Mouse (Mus musculus): Measurements from ENCODE around the gene Arhgef7. TPM values are rescaled to one million over a fixed set of nuclear protein-coding genes. Genes with fewer than 3 reads are reported as not detected.

Arhgef7 gene
- polyA plus RNA-seq, 1 experiment from 2014 or later, result 45.7 TPM

DNA sequence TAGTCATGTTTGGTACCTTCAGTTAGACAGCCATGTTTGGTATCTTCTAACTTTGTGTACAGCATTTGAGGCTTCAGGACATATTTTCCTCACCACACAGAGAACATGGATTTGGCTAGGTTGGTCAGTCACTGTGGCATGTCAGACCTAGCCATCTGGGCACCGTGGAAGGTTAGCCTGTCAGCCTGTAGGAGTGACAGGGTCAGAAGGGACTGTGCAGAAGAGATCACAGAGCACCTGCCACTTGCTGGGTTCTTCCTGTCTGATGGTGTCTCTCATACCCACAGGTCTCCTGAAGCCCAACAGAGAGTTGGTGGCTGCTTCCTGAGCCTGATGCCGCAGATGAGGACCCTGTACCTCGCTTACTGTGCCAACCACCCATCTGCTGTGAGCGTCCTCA, 77.4 kb downstream of the Arhgef7 start:
- WGBS, result 94% methylated on average over 4 of the region's 4 CpGs
- H3K27me3 ChIP-seq (replicated peaks; ENCODE audit: control insufficient read depth, insufficient read depth, low read length), result no peaks in the 10 kb centered on the region
- H3K4me1 ChIP-seq (ENCODE audit: control insufficient read depth, insufficient read depth, low read length), result no peaks in the 10 kb centered on the region
- H3K4me2 ChIP-seq (ENCODE audit: low read depth, low read length), result no peak overlapping the region
- no peak overlapping the region for H3K27ac ChIP-seq (replicated peaks; ENCODE audit: low read depth, low read length)
- DNase-seq (ENCODE audit: low spot score) (no peak), ATAC-seq (ENCODE audit: low read depth) (no peak)
- H3K9ac ChIP-seq (ENCODE audit: low read depth, low read length), result no peak overlapping the region
- no peak overlapping the region for H3K4me3 ChIP-seq (ENCODE audit: low read depth, low read length)
- H3K9me3 ChIP-seq (ENCODE audit: control insufficient read depth, low read length), result no peaks in the 10 kb centered on the region
- H3K36me3 ChIP-seq (ENCODE audit: control insufficient read depth, insufficient read depth, low read length), result peaks cover 92% of the 10 kb centered on the region

DNA sequence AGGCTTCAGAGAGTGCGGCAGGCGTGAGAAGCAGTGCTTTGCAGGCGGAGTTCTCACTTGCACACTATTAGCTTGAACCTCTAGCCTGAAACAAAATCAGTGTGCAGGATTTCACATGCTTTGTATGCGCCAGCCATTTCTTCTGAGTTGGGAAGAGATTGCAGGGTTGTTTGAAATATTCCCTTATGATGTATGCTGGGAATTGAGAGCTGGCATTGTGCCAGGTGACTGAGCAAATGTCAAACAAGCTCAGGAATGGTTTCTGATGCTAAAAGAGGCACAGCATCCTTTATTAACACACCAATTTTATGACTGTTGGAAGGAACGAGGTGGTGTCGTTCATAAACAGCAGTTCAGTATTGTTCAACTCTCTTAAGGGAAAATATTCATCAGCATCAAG, 78.7 kb downstream of the Arhgef7 start:
- H3K9ac ChIP-seq (ENCODE audit: low read depth, low read length), result no peak overlapping the region
- no peaks in the 10 kb centered on the region for H3K9me3 ChIP-seq (ENCODE audit: control insufficient read depth, low read length)
- H3K4me2 ChIP-seq (ENCODE audit: low read depth, low read length), result no peak overlapping the region
- no peaks in the 10 kb centered on the region for H3K27me3 ChIP-seq (replicated peaks; ENCODE audit: control insufficient read depth, insufficient read depth, low read length)
- no peak overlapping the region for H3K4me3 ChIP-seq (ENCODE audit: low read depth, low read length)
- peaks cover 95% of the 10 kb centered on the region for H3K36me3 ChIP-seq (ENCODE audit: control insufficient read depth, insufficient read depth, low read length)
- ATAC-seq (ENCODE audit: low read depth), result no peak
- WGBS, result 72% methylated on average over 6 of the region's 6 CpGs
- no peak overlapping the region for H3K27ac ChIP-seq (replicated peaks; ENCODE audit: low read depth, low read length)
- H3K4me1 ChIP-seq (ENCODE audit: control insufficient read depth, insufficient read depth, low read length), result no peaks in the 10 kb centered on the region
- peak; percentile 32 for DNase-seq (ENCODE audit: low spot score)

DNA sequence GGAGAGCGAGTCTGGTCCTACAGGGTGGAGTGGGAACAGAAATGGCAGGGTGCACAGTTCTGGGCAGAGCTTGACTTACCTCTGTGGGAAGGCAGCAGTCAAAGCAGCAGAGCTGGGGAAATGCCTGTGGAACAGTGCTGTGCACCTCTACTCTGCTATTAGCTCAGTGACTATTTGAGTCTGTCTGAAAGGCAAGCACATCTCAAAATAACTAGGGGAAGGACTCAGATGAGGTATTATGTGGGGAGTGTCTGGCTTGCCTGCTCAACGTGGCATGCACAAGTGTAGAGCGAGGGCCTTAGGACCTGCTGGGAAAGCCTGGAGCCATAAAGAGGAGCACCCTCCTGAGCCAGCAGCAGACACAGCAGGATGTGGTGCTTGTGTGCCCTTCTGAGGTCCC, 79.8 kb downstream of the Arhgef7 start:
- no peaks in the 10 kb centered on the region for H3K4me1 ChIP-seq (ENCODE audit: control insufficient read depth, insufficient read depth, low read length)
- no peaks in the 10 kb centered on the region for H3K9me3 ChIP-seq (ENCODE audit: control insufficient read depth, low read length)
- H3K9ac ChIP-seq (ENCODE audit: low read depth, low read length), result no peak overlapping the region
- no peak for DNase-seq (ENCODE audit: low spot score)
- H3K4me2 ChIP-seq (ENCODE audit: low read depth, low read length), result no peak overlapping the region
- H3K27ac ChIP-seq (replicated peaks; ENCODE audit: low read depth, low read length), result no peak overlapping the region
- H3K27me3 ChIP-seq (replicated peaks; ENCODE audit: control insufficient read depth, insufficient read depth, low read length), result no peaks in the 10 kb centered on the region
- WGBS, result 81% methylated on average over 3 of the region's 3 CpGs
- ATAC-seq (ENCODE audit: low read depth), result no peak
- H3K36me3 ChIP-seq (ENCODE audit: control insufficient read depth, insufficient read depth, low read length), result peaks cover 99% of the 10 kb centered on the region
- H3K4me3 ChIP-seq (ENCODE audit: low read depth, low read length), result no peak overlapping the region

DNA sequence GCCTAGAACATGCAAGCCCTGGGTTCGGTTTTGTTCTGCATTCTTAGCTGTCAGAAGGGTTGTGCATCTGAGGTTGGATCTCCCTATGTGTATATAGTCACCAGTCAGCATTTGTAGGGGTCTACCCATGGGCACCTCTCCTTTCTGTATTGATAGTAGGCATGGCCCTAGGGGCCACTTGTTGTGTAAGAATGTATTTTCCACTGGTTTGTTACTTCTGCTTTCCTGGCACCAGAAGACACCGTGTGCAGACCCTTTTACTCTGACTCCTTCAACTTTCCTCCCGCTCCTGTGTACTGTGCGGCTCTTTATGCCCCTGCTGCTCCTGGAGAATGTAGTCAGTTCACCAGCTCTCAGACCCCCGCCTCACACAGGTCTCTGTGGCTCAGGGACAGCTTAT, 80.5 kb downstream of the Arhgef7 start:
- Histone ChIP-seq H3K36me3 (ENCODE audit: control insufficient read depth, insufficient read depth, low read length) (peaks cover 99% of the 10 kb centered on the region), H3K4me2 (ENCODE audit: low read depth, low read length) (no peak overlapping the region), H3K27me3 (replicated peaks; ENCODE audit: control insufficient read depth, insufficient read depth, low read length) (no peaks in the 10 kb centered on the region), H3K4me3 (ENCODE audit: low read depth, low read length) (no peak overlapping the region), H3K27ac (replicated peaks; ENCODE audit: low read depth, low read length) (no peak overlapping the region), H3K4me1 (ENCODE audit: control insufficient read depth, insufficient read depth, low read length) (no peaks in the 10 kb centered on the region), H3K9me3 (ENCODE audit: control insufficient read depth, low read length) (no peaks in the 10 kb centered on the region), H3K9ac (ENCODE audit: low read depth, low read length) (no peak overlapping the region)
- no peak for DNase-seq (ENCODE audit: low spot score)
- WGBS, result 95% methylated on average over 5 of the region's 5 CpGs
- no peak for ATAC-seq (ENCODE audit: low read depth)

DNA sequence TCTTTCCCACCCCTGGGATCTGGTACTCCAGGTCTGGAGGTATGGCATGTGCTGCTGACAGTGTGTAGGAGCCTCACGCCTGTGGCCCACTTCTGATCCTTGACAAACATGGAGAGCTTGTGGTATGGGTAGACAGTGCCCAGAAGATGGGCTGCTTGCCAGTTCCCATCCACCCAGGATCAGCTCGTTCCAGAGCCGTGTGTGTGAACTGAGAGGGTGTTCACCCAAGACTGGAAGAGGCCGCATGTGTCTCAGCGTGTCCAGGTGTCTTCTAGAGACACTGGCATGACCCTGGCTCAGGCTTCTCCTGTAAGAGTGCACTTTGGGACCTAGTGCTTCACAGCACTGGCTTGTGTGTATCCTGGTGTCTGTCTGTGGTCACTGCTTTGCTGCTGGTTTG, 82.9 kb downstream of the Arhgef7 start:
- Histone ChIP-seq H3K27ac (replicated peaks; ENCODE audit: low read depth, low read length) (no peak overlapping the region), H3K9ac (ENCODE audit: low read depth, low read length) (no peak overlapping the region), H3K27me3 (replicated peaks; ENCODE audit: control insufficient read depth, insufficient read depth, low read length) (no peaks in the 10 kb centered on the region), H3K9me3 (ENCODE audit: control insufficient read depth, low read length) (no peaks in the 10 kb centered on the region), H3K36me3 (ENCODE audit: control insufficient read depth, insufficient read depth, low read length) (peaks cover 96% of the 10 kb centered on the region), H3K4me3 (ENCODE audit: low read depth, low read length) (no peak overlapping the region), H3K4me2 (ENCODE audit: low read depth, low read length) (no peak overlapping the region), H3K4me1 (ENCODE audit: control insufficient read depth, insufficient read depth, low read length) (no peaks in the 10 kb centered on the region)
- no peak for DNase-seq (ENCODE audit: low spot score)
- ATAC-seq (ENCODE audit: low read depth), result no peak
- 95% methylated on average over 5 of the region's 5 CpGs for WGBS

DNA sequence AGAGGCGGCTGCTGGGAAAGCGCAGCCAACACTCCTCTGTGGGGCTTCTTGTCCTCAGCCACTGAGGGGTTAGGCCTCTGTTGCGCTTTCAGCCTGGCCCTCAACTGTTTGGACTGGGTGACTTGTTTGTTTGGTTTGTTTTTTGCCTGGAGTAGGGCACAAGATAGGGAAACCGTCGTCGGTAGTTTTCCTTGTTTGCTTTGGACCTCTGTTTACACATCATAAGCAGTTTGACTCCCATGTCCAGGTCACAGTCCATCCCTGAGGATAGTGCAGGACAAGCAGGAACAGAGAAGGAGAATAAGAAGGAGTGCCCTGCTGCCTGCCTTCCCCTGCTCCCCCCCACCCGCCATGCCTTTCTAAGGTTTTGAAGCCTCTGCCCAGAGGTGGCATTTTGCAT, 86.3 kb downstream of the Arhgef7 start:
- no peak overlapping the region for H3K9ac ChIP-seq (ENCODE audit: low read depth, low read length)
- 87% methylated on average over 7 of the region's 7 CpGs for WGBS
- H3K36me3 ChIP-seq (ENCODE audit: control insufficient read depth, insufficient read depth, low read length), result peaks cover 96% of the 10 kb centered on the region
- H3K27ac ChIP-seq (replicated peaks; ENCODE audit: low read depth, low read length), result no peak overlapping the region
- H3K4me3 ChIP-seq (ENCODE audit: low read depth, low read length), result no peak overlapping the region
- H3K27me3 ChIP-seq (replicated peaks; ENCODE audit: control insufficient read depth, insufficient read depth, low read length), result no peaks in the 10 kb centered on the region
- H3K4me2 ChIP-seq (ENCODE audit: low read depth, low read length), result no peak overlapping the region
- no peaks in the 10 kb centered on the region for H3K4me1 ChIP-seq (ENCODE audit: control insufficient read depth, insufficient read depth, low read length)
- DNase-seq (ENCODE audit: low spot score) (no peak), ATAC-seq (ENCODE audit: low read depth) (no peak)
- no peaks in the 10 kb centered on the region for H3K9me3 ChIP-seq (ENCODE audit: control insufficient read depth, low read length)

DNA sequence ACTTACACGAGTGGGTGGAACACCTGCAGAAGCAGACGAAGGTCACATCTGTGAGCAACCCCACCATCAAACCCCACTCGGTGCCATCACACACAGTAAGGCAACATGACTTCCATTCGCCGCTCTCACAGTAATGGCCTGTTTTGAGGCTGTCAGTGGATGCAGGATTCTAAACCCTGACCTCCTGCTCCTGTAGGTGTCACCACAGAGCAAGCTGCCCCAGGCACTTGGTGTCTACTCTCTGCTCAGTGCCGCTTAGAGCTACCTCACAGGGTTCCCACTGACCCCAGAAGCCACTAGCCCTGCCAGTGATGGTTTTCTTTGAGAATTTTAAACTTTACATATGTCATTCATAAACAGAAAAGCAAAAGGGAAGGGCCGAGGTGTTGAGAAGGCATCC, 87.7 kb downstream of the Arhgef7 start:
- Histone ChIP-seq H3K4me1 (ENCODE audit: control insufficient read depth, insufficient read depth, low read length) (no peaks in the 10 kb centered on the region), H3K4me3 (ENCODE audit: low read depth, low read length) (no peak overlapping the region), H3K4me2 (ENCODE audit: low read depth, low read length) (no peak overlapping the region), H3K27me3 (replicated peaks; ENCODE audit: control insufficient read depth, insufficient read depth, low read length) (no peaks in the 10 kb centered on the region), H3K9me3 (ENCODE audit: control insufficient read depth, low read length) (no peaks in the 10 kb centered on the region), H3K27ac (replicated peaks; ENCODE audit: low read depth, low read length) (no peak overlapping the region), H3K9ac (ENCODE audit: low read depth, low read length) (no peak overlapping the region), H3K36me3 (ENCODE audit: control insufficient read depth, insufficient read depth, low read length) (peaks cover 96% of the 10 kb centered on the region)
- ATAC-seq (ENCODE audit: low read depth) (no peak), DNase-seq (ENCODE audit: low spot score) (no peak)
- WGBS, result 85% methylated on average over 7 of the region's 7 CpGs

DNA sequence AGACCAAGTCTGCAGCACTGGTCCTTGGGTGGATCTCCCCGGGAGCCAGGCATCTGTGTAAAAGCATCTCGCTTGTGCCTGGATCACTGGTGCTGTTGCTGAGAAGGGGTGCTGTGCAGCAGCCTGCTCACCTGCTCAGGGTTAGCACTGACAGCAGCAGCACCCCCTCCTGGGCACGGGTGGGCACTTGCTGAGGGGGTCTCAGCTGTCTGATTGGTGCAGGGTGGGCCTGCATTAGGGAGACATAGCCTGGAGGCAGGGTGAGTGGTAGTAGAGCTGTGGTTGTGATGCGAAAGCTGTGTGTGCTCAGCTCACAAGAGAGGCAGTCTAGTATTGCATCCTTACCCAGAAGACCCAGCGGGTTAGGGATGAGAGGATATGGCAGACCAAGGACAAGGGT, 92.6 kb downstream of the Arhgef7 start:
- H3K9me3 ChIP-seq (ENCODE audit: control insufficient read depth, low read length), result no peaks in the 10 kb centered on the region
- no peaks in the 10 kb centered on the region for H3K4me1 ChIP-seq (ENCODE audit: control insufficient read depth, insufficient read depth, low read length)
- ATAC-seq (ENCODE audit: low read depth) (no peak), DNase-seq (ENCODE audit: low spot score) (no peak)
- no peaks in the 10 kb centered on the region for H3K27me3 ChIP-seq (replicated peaks; ENCODE audit: control insufficient read depth, insufficient read depth, low read length)
- H3K9ac ChIP-seq (ENCODE audit: low read depth, low read length), result no peak overlapping the region
- 86% methylated on average over 5 of the region's 5 CpGs for WGBS
- no peak overlapping the region for H3K4me2 ChIP-seq (ENCODE audit: low read depth, low read length)
- H3K4me3 ChIP-seq (ENCODE audit: low read depth, low read length), result no peak overlapping the region
- peaks cover 93% of the 10 kb centered on the region for H3K36me3 ChIP-seq (ENCODE audit: control insufficient read depth, insufficient read depth, low read length)
- no peak overlapping the region for H3K27ac ChIP-seq (replicated peaks; ENCODE audit: low read depth, low read length)

DNA sequence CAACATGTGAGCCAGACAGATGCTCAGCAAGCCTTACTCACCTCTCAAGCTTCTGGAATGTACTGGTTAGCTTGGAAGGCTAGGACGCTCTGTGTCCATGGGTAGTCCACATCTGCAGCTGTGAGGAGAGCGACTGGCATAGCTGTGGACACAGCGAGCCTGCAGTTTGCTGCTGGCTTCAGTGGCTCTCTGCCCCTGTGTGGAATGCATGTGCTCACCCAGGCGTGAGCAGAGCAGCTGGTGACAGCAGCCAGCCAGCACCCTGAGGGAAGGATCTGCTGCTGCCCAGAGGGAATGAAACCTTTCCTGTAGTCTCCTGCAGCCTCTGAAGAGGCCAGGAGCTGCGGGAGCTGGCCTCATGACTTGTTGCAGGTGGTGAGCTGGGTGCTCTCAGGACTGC, 93.0 kb downstream of the Arhgef7 start:
- H3K4me1 ChIP-seq (ENCODE audit: control insufficient read depth, insufficient read depth, low read length), result no peaks in the 10 kb centered on the region
- H3K4me2 ChIP-seq (ENCODE audit: low read depth, low read length), result no peak overlapping the region
- ATAC-seq (ENCODE audit: low read depth), result no peak
- no peaks in the 10 kb centered on the region for H3K9me3 ChIP-seq (ENCODE audit: control insufficient read depth, low read length)
- H3K36me3 ChIP-seq (ENCODE audit: control insufficient read depth, insufficient read depth, low read length), result peaks cover 93% of the 10 kb centered on the region
- no peak for DNase-seq (ENCODE audit: low spot score)
- 74% methylated on average over 5 of the region's 5 CpGs for WGBS
- no peaks in the 10 kb centered on the region for H3K27me3 ChIP-seq (replicated peaks; ENCODE audit: control insufficient read depth, insufficient read depth, low read length)
- H3K27ac ChIP-seq (replicated peaks; ENCODE audit: low read depth, low read length), result no peak overlapping the region
- H3K4me3 ChIP-seq (ENCODE audit: low read depth, low read length), result no peak overlapping the region
- H3K9ac ChIP-seq (ENCODE audit: low read depth, low read length), result no peak overlapping the region

Data from embryonic facial prominence, embryonic 14.5 days (tissue).